Mouse (Mus musculus): ENCODE measurements around the gene Chn2.

GRCm38 (mm10) chr6:54164777-54165176, 125.4 kb downstream of the Chn2 start:
- TF ChIP-seq ZNF384 (IDR thresholded peaks at IDR 0.05; ENCODE audit: low read depth, low read length) (no peak), MAFK (IDR thresholded peaks at IDR 0.05; ENCODE audit: borderline replicate concordance, low read depth, low read length) (no peak), MXI1 (IDR thresholded peaks at IDR 0.05; ENCODE audit: low read depth, low read length) (no peak), TCF12 (IDR thresholded peaks at IDR 0.05; ENCODE audit: low read depth, low read length) (no peak), POLR2A (IDR thresholded peaks at IDR 0.05; ENCODE audit: control insufficient read depth in 1 of 2, insufficient read depth in 1 of 2, low read depth in 1 of 2, low read length in 2 of 2, poor library complexity in 1 of 2) (no peak), EP300 (IDR thresholded peaks at IDR 0.05; ENCODE audit: low read depth in 1 of 2, low read length in 2 of 2) (no peak)
